Mouse (Mus musculus) myocyte (in vitro differentiated cells): ENCODE data around the gene Tpcn2.

Experiments used
- CEBPB ChIP-seq: IDR thresholded peaks from 2 replicates; pipeline ENCODE4 v1.6.1; 2011; ENCODE audit warnings: mild to moderate bottlenecking, moderate library complexity; ENCODE audit not compliant: poor library complexity, insufficient read depth, severe bottlenecking
- MYOD1 ChIP-seq, 3 experiments: IDR thresholded peaks; one replicate each; pipeline ENCODE4 v1.6.1; 2011; ENCODE audit warnings: control low read depth in 2 of 3, low read depth in 2 of 3, mild to moderate bottlenecking in 2 of 3, moderate library complexity in 1 of 3; ENCODE audit not compliant: insufficient read length in 2 of 3, control insufficient read depth in 1 of 3
- POLR2A ChIP-seq: IDR thresholded peaks from one replicate; pipeline ENCODE4 v1.6.1; 2011; ENCODE audit warnings: low read depth, mild to moderate bottlenecking, control low read depth, moderate library complexity; ENCODE audit not compliant: insufficient read length

DNA sequence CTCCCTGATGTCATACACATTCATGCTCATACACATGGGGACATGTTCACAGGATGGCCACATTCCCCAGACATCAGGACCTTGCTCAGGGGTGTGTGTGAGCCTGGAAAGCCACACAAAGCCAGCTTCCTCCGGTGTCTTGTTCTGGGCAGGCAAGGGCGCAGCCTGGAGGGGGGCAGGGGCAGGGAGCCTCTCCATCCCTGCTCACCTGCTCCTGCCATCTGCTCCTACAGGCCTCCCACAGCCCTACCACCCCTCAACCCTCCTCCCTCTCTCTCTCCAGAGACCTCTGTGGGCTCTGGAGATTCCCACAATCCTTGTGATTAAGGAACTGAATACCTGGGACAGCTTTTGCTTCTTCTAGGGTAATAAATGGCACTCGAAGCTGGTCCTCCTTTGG, 132.0 kb downstream of the Tpcn2 start:
- TF ChIP-seq MYOD1 (IDR thresholded peaks at IDR 0.05; ENCODE audit: control insufficient read depth in 1 of 3, insufficient read length in 2 of 3, low read depth in 2 of 3) (no peak), POLR2A (no peak), CEBPB (no peak)
